Mouse (Mus musculus) mouse trophoblast stem cell (cell line): ENCODE results near the gene Gba2.
"Not testable (repeated sequence)": the region's sequence is repeated elsewhere in the genome, so short reads cannot be mapped to it uniquely, and the experiment has no call there.

ENCODE experiments used
- in situ Hi-C, 2 experiments: fragments of 300-500 bp; cut with MseI, MboI; formaldehyde crosslinking; loops; 2 replicates in 1 of 2; 3 replicates in 1 of 2; pipeline ENCODE4 v1.15.1; 2025

The Gba2 gene

DNA sequence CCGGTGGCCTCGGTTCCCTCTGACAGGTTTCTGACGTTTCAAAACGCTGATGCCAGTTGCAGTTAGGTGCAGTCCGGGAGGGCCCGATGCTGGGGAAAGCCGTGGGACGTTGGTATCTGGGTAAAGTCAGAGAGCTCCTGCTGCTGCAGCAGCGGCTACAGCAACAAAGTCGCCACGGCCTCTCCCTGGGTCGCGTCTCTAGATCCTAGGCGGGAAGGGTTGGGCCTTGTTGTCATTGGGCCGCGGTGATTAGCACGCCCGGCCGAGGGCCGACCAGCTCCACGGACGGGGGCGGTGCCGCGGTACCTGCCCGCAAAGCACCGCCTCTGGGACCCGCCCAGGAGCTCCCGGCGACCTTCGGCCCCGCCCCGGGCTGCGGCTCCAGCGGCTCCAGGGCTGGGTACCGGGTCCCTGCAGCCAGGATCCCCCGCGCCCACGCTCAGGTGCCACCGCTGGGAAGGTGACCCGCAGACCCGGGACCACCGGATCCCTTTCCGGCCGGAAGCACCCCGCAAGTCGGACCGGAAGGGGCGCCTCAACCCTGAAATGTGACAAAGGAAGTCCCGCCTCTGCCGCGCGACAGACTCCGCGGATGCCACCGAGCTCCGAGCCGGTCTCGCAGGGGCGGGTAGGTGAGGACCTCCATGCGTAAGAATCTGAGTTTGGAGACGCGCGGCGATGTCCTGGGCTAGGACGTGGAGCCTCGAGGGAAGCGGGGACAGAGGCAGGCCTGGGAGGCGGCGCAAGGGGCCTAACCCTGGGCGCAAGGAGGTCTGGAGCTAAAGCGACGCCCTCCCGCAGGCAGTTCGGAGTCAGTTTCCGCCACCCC is at the start of gene Gba2, which contains the start of gene Rgp1:
Gene Gba2 (minus strand): TSS at position 498 of the 829 bp plus-strand sequence.
Gene Rgp1 (plus strand): TSS at position 340 of the 829 bp plus-strand sequence.
- in situ Hi-C loops = no loop called here

DNA sequence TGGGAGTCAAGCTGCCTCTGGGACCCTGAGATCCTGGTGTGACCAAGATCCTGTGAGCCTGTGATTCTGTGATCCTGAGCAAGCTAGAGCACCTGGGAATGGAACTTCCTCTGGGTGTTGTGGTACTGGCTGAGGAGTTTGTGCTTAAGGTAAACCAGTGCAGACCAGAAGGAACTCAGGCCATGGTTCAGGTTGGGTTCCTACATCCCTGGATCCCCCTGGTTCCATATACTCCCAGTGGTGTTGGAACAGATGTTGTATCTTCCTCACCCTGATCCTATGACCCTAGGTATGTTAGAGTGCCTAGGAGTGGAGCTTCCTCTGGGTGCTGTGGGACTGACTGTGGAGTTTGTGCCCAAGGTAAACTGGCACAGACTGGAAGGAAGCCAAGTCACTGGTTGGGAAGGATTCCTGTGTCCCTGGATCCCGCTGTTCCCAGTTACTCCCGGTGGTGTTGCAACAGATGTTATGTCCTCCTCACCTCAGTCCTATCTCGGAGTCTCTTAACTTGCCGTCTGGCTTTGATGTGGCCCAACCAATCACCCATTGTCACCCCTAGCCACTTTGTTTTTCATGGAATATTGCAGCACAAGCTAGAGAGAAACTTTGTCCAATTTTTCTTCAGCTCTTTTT is 41.6 kb upstream of the Gba2 start:
- in situ Hi-C loops = loop anchor here (10.0 kb wide), 1 partner anchor 95 kb away; the partner anchor contains the start of gene Olfr71 (in 2 of the 2)

DNA sequence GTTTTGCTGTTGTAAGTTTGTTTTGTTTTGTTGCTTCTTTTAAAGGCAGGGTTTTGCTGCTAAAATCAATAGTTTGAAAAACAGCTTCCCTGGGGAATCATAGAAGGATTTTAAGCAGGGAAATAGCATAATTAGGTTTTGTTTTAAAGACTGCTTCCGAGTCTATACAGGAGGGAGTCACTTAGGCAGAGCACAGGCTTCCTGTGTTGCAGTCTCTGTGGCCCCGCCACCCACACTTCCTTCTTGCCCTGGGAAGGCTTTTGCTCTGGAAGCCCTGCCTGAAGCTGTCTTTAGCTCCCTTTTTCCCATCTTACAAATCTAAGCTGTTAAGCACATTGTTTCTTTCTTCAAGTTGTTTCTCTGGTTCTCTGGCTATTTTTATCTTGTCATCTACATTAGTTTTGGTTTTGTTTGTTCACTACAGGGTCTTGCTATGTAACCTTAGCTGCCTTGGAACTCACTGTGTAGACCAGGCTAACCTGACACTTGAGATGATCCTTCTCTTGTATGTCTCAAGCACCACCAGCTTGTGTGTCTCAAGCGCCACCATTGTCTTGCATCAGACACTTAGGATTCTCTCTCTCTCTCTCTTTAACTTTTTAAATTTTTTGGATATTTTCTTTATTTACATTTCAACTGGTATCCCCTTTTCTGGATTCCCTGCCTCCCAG is 34.5 kb upstream of the Gba2 start:
- in situ Hi-C loops = no loop called here

DNA sequence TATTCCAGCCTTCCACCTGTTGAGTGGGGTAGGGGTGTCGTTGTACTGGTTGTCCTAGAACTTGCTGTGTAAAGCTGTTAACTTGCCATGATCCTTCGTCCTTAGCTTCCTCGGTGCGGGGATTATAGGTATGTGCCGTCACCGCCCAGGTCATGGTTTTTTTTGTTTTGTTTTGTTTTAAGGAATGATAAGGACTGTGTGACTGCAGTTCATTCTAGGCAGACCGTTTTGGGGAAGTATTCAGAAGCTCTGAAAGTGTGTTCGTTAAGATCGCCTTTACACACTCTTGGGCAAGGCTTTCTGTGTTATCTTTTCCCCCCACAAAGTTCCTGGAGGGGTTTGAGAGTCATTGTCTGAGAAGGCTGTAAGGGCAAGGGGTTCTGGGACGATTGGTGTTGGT is 33.9 kb upstream of the Gba2 start:
- in situ Hi-C loops = no loop called here

DNA sequence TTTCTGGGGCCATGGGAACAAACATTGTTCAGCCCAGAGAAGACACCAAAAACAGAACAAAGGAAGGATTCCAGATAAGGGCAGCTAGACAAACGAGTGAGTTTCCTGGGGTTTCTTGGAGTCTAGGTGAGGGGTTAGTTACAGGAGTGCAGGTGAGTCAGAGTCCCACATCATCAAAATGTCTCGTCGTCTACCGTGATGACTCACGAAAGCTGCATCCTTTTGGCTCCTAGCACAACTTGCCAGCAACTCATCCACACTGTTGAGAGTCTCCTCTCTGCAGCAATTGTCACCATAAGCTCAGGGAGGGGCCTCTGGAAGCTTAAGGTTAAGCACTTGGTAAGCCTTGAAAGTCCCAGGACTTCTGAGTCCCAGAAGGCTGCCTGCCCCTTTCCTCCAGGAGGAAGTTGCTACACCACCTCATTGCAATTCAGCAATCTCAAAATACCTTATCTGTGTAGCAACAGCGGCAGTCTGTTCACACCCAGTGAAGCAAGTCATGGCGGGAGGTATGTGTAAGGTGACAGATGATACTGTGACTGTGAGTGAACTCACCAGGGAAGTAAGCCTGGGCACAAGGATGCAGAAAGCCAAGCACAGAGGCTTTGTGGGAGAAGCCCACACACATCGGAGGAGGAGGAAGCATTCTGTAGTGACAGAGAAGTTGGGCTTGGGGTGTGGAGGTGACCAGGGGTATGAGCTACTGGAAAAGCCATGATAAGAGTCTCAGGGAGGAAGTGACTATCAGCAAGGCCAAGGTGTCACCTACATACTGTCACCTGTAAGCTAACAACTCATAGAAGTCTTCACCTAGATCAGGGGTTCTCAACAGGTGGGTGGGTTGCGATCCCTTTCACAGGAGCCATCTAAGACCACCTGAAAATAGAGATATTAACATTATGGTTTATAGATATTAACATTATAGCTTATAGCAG is 26.3 kb upstream of the Gba2 start:
- in situ Hi-C loops = no loop called here

DNA sequence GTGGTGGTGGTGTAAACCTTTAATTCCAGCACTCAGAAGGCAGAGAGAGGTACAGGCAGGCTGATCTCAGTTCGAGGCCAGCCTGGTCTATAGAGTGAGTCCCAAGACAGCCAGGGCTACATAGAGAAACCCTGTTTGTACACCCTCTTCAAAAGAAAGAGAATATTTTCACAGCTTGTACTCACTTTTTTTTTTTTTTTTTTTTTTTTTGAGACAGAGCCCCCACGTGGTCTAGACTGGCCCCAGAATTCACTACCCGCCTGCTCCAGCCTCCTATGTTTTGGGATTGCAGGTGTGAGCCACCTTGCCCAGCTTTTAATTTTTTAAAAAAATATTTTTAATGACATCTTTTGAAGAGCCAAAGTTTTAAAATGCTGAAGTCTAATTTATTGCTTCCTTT is 25.4 kb upstream of the Gba2 start:
- in situ Hi-C loops = no loop called here

DNA sequence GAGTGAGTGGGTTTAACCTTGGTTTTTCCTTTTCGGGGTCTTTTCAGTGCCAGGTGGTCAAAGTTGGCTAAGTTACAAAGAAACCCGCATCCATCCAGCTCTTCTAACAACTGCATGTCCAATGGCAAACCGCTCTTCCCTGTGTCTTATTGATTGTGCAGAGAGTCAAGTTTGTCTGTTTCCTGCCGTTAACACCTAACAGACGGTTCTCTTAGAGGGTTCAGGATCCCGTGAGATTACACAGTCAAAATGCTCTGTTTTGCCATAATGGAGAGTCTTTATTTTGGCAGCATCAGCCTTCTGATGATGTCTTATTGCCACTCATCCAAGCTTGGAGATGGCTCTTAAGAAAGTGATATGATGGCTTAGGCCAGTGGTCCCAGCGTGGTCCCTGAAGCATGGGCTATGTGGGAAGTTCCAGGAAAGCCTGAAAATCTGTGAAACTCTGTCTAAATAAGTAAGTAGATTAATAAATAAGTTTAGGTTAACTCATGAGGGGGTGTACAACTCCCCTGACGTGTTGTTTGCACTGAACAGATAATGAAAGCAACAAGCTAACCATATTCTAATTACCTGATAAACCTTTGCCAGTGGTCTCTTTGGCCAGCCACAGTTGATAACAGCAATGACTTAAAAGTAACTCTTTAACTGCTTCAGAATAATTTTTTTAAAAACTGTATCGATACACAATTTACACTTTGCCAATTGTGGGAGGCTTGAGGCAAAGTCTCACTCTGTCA is 21.7 kb upstream of the Gba2 start:
- in situ Hi-C loops = no loop called here

DNA sequence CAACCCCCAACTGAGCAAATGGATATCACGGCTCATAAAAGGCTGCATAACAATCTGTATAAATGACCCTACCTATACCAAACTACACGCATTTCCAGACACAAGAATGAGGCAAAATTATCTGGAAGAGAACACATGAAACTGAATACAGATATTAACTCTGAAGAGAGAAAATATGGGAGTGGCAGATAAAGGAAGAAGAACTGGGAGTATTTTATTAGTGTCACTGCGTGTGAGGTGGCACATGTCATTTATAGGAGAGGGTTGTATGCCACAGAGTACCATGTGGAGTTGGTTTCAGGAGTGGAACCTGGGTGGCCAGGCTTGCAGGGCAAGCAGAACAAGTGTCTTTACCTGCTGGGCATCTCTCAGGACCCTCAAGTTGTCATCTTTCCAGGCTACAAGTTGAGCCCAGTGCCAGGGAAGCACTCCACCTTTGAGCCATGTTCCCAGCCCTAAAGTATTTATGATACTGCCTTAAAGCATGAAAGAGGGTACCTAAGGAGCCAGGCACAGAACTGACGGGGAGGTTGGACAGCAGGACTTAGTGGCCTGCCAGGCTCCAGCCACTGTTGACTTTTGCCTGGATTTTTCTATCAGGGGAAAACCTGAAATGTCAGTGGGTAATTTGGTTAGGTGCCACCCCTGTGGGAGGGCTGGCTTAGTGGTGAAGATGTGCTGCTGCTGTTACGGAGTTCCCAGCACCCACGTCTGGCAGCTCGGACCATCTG is 20.1 kb upstream of the Gba2 start:
- in situ Hi-C loops = no loop called here

DNA sequence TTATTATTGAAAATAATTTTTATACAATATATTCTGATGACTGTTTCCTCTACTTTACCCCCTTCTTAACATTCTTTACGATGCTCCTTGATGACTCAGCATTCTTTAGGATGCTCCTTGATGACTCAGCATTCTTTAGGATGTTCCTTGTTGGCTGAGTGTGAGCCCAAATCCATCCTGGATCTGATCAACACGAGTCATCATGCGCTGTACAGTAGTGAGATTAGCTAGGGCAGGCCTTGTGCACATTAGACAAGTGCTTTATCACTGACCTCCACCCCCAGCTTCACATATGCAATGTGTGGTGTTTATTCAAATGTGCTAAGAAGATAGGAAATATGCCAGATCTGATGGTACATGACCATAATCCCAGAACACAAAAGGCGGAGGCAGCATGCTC is 19.5 kb upstream of the Gba2 start:
- in situ Hi-C loops = no loop called here

DNA sequence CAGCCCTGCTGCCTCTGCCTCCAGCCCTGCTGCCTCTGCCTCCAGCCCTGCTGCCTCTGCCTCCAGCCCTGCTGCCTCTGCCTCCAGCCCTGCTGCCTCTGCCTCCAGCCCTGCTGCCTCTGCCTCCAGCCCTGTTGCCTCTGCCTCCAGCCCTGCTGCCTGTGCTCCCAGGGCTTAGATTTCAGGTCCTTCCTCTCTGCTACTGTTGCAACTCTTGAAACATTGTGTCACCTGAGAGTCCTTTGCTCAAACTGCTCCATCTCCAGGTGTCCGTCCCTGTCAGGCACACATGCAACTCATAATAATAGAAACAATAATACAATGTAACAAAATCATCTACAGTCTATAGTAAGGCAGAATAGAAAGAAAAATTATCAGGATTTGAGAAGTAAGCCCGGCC is 17.9 kb upstream of the Gba2 start:
- in situ Hi-C loops = not testable (repeated sequence)

DNA sequence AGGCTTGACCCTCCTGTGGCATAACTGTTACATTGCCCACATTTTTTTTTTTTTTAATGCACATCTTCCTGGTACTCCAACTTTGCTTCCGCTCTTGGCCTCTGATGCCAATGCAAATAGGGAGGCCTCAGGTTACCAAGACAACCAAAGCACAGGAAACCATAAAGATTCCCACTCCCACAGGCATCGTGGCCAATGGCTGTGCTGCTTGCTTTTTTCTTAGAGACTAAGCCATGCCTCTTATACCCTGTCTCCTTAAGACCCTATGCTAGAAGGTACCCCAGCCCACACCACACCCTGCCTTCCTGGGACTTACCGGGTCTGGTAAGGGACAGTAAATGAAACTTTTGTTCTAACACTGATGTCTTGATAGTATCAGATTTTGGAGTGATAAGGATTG is 14.8 kb upstream of the Gba2 start:
- in situ Hi-C loops = no loop called here

DNA sequence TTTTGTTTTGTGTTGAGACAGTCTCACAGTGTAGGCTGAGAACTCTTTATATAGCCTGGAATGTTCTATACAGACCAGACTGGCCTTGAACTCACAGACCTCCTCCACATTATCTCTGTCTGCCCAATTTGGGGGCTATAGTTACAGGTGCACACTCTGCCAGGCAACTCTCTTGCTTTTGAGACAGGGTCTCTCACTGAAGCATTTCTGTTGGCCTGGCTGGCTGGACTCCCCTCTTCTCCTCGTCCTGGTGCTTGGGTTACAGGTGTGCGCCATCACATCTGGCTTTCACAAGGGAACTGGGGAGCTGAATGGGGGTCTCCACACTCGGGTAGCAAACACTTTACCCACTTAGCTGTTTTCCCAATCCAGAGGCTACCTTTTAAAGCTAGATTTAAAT is 13.3 kb upstream of the Gba2 start:
- in situ Hi-C loops = no loop called here

DNA sequence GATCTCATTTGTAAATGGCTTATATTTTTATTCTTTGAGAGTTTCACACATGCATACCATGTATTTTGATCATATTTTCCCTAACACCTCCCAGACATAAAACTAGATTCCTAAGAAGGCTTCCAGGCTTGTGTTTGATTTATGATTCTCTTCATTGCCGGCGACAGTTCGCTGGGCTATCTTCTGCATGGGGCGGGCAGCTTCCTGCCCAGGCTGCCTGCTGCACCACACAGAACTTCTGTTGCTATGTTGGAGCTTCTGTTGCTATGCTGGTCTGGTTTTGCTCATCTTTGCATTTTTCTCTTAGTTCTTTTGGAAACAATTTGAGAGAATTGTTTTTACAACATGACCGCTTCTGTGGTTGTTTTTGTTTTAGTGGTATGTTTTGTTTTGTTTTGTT is 12.9 kb upstream of the Gba2 start:
- in situ Hi-C loops = no loop called here

DNA sequence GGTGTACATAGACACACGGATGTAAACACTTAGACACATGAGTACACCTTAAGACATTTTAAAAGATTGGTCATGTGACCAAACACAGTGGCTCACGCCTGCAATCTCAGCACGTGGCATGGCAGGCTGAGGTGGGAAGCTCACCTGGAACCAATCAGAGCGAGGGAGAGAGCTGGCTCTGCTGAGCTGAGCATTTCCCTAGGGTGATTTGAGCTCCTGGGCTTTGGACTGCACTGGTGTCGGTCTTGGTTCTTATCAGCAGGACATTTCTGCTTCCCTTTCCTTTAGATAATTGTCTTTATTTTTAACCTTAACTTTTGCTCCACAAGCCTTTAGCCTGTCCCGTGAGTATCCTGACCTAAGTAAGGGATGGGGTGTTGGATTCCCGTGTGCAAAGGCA is 9.0 kb upstream of the Gba2 start:
- in situ Hi-C loops = no loop called here

DNA sequence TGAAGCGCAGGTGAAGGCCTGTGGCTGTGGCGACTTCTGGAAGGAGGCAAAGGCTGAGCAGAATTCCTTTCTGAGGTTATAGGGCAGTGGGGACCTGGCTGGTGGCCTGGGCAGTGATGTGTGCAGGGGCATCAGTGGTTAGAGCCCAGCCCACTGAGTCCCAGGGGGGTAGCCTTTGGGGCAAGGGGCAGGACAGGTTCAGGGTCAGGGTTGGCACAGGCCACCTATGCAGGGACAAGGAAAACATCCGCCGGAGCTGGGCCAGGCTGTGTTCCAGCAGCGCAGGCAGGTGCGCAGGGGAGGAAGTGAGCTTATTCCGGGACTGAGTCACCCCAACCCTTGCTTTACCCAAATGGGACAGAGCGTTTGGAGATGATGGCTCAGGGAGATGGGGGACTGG is 7.7 kb upstream of the Gba2 start:
- in situ Hi-C loops = no loop called here

DNA sequence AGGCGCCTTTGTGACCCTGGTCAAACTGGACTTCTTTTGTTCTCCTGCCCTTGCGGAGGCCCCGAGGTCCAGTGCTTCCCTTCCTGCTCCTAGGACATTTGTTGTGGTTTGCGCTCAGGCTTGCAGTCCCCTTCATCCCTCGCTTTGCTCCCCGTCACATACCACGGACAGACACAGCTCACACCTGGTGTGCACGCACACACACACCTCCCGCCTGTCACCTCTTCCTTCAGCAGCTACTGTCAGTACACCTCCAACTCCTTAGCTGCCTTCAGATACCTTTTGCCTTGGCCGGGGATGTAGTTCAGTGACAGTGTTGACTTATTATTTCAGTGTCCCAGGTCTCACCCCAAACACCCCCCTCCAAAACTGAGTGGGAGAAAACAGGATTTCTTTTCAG is 7.0 kb upstream of the Gba2 start:
- in situ Hi-C loops = no loop called here

DNA sequence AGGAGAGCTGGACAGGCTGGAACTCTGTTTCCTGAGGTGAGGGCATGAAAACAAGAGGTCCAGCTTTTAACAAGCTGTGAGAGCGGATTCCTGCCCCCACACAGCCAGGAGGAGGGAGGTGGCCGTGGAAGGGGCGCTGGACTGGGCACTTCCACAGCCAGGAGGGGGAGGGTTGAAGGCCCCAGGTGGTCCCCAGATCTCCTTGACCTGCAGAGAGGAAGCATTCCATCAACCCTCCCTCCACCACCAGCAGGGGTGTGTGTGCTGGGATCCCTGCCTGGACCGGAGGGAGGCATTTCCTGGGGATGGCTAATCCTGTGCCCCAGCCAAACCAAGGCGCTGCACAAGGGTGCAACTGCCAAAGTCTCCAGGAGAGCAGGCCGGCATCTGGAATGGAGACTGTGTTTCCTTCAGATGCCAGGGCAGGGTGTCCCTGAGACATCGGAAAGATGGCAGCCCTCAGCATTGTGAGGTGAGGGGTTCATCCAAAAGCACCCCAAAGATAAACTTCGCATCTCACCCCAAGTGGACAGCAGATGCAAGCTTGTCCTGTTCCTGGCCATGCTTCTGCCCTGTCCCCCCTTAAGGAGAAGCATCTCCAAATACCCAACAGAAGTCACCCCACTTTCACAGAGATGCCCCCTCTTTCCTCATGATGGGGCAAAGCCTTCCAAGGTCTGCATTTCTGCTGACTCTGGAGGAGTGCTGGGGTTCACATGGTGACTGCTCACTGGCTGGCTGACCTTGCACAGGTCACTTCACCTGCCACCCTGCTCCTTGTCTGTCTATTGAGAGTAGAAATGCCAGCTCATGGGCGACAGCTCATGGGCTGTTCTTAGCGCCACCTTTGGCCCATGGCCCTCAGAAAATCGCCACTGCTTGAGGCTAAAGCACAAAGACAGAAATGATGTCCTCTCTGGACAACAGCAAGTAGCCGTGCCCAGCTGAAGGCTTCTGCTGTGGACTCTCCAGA is 6.1 kb upstream of the Gba2 start, which contains the start of gene Msmp:
Gene Msmp (minus strand): TSS at position 51 of the 973 bp plus-strand sequence.
- in situ Hi-C loops = no loop called here

DNA sequence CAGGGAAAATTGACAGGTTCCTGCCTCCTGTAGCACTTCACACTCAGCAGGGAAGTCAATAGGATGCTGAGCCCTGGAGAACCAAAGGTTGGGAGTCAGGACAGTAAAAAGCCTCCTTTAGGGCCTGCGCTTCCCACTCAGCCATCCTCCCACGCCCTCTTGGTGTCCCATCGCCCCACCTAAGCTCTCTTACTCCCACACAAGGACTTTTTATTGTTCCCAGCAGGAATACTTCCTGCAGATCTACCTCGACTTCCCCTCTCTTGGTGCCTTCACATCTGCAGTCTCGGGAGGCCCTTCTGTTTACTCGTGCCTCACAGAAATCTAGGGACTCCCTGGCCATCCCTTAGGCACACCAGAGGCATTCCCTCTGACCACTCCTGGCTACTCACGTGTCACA is 4.7 kb upstream of the Gba2 start:
- in situ Hi-C loops = no loop called here

DNA sequence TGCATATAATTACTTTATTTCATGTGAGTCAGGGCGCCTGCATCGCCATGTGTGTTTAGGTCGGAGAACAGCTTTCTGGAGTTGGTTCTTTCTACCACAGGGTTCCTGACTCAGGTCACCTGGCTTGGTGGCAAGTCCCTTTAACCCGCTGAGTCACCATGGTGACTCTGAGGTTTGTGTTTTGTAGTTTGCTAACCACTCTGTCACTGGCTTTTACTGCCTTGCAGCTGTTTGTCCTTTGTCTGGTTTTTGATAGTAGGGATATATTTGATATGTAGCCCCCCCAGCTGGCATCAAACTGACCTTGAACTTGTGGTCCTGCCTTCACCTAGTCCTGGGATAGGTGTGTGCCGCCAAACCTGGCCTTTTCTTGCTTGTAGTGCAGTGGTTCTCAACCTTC is 3.6 kb upstream of the Gba2 start:
- in situ Hi-C loops = no loop called here
